Mouse (Mus musculus): ENCODE measurements around the gene Entpd1.
A peak's percentile ranks its signal among the peaks of the same experiment; 100 is the strongest.

The Entpd1 gene

DNA sequence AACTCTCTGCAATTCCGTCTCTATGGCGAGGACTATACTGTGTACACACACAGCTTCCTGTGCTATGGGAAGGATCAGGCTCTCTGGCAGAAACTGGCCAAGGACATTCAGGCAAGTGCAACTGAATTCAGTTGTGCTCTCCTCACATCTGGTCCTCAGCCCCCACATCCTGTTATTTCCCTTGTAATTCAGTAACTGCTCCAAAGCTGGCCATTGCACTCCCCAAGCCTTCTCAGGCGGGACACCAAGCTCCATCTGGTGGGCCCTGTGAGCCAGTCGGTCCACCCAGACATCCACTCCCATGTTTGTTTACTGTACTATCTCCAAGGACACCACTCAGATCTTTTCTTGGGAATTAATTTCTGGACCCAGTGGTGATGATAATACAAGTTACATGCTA is 114.0 kb downstream of the Entpd1 start:
- DNase-seq (ENCODE audit: low read depth), result no peak

DNA sequence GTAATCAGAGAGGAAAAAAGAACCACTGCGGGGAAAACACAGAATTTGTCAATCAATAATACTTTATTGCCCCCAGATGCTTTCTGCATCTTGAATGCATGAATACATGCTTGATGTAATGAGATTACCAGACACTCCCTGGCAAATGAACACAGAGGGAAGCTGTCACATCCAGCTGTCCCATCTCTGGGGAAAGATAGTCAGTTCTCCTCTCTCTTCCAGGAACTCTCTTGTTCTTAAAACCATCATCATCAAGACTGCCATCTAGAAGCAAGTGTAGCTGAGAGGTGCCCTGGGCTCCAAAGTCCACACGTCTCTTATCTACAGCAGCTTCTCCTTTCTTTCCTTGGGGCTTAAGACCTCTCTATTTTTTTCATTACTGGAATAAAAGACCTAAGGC is 114.4 kb downstream of the Entpd1 start:
- no peak for DNase-seq (ENCODE audit: low read depth)

DNA sequence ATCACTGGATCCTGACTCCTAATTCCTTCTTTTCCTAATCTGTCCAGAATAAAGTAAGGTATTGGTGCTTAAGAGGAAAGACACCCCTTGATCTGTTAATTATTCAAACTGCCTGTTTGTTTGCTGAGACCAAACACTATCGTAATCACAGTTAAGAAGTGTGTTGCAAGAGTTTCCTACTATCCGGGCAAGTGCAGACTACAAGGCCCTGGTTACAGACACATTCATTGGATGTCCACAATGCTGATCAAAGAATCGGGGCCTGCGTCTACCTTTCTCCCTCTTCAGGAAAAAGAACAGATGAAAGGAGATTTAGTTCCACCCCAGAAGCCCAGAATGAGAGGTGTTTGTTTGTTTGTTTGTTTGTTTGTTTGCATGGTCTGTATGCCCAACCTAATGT is 116.0 kb downstream of the Entpd1 start:
- no peak for DNase-seq (ENCODE audit: low read depth)

DNA sequence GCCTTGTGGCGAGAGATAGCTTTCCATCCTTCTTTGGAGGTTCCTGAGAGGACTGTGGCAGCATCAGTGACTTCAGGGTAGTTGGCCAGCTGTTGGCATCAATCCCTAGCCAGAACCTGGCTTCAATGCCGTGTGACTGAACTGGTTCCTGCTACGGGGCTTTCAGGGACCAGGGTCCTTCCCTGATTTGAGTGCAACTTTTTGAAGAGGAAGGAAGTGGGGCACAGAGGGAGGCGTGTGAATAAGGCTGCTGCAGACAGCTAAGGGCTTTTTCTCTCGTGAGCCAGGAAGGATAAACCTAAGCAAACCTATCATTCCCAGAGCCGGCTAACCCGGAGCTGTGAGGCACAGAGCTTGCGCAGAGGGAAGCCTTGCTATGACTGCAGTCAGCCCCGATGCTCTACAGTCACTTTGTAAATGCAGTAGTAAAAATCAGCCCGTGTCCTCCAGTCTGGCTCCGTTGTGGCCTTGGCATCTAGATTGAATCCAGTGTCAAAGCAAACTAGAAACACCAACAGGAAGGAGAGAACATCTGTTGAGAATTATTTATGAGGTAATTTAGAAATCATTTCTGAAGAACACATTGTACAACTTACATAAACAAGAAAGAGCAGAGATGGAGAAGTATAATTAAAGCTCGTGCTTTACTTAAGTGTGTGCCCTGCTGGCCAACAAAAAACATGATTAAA is 116.7 kb downstream of the Entpd1 start:
- DNase-seq (ENCODE audit: low read depth), result no peak

DNA sequence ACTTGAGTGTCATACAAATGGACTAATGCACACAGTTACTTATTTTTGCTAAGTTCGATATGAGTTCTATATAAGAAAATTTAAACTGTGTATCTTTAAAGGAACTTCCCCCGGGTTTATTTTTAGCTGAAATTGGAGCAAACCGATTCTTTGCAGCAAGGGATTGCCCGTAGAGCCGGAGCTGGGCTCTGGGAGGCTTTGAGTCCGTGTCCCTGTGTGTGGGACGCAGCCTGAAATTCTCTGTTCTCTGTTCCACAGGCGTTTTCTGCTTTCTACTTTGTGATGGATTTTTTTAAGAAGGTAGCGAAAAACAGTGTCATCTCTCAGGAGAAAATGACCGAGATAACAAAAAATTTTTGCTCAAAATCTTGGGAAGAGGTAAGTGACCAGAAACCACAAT is 121.2 kb downstream of the Entpd1 start:
- DNase-seq (ENCODE audit: low read depth), result no peak

DNA sequence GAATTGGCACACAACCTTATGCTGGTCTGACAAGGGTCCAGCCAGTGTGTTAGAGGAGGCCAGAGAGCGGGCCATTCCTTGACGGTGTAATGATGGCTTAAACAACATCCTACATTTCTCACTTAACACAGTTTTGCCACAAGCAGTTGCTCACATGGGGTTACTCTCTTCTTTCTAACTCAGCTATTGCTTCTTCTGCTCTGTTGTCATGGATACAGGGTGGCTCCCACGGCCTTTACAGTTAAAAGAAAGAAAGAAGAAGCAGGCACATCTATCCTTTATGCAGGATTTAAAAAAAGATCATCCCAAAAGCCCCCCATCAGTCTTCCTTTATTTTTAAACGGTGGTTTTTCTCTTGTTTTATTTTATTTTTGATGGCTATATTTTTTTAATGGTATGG is 121.7 kb downstream of the Entpd1 start:
- no peak for DNase-seq (ENCODE audit: low read depth)

DNA sequence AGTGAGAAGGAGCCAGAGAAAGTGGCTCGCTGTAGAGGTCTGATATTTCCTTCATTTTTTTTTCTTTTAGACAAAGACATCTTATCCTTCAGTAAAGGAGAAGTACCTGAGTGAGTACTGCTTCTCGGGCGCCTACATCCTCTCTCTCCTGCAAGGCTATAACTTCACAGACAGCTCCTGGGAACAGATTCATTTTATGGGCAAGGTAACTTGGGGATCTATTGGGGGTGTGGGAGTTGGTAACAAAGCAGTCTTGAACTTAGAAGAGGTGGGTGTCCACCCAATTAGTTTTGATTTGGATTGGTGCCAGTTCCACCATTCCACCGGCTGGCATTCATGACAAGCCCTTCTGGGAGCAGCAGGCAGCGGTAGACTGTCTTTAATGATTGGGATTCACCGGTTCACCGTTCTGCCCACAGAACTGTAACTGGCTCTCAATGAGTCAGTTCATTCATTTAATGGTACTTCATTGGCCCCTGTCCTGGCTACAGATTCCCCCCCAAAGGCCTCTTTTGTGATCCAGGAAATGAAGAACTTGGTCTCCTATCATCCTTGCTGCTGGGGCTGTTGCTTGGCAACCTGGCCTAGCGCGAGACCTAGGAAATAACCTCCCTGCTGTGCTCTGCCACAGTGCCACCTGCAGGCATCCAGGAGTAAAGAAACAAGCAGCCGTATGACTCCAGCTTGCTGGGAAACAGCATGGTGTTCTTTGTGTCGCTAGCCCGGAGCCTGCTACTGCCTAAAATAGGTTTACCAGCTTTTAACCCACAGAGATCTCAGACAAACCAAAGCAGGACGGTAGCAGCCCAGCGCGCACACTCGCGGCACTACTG is 124.7 kb downstream of the Entpd1 start:
- peak; percentile 72 for DNase-seq (ENCODE audit: low read depth)

DNA sequence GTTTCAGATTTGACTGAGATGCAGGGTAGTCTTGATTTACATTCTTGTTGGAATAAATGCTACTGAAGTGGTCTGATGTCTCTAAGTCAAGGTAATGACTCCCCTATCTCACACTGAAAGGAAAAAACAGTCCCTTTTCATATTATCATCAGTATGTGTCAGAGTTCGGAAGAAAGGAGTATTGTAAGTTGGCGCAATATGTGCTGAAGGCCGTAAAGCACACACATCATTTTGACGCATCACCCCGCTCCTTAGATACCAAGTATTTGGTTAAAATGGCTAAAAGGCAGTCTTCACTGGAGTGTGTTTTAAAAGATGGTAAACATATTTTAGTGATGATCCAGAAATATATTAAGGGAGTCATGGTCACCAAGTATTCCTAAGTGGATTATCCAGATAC is 125.4 kb downstream of the Entpd1 start:
- DNase-seq (ENCODE audit: low read depth), result no peak

DNA sequence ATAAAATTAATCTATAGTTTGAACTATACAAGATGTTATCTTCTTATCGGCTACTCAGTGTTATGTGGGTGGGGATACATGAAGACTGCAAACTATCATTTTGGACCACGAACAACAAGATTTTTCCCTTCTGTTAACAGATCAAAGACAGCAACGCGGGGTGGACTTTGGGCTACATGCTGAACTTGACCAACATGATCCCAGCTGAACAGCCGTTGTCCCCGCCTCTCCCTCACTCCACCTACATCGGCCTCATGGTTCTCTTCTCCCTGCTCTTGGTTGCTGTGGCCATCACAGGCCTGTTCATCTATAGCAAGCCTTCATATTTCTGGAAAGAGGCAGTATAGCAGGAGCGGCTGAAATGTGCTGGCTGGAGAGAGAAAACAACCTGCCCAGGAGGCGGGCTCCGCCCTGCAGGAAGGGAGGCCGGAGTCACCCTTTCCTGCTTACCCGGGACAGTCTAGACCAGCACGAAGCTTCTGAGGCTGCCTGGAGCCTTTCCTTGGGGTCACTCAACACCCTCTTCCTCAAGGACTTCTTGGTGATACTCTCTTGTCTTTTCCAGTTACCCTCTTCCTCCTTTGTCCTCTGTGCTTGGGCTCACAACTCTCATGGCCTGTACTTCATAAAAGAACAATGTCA is 126.6 kb downstream of the Entpd1 start:
- DNase-seq (ENCODE audit: low read depth), result no peak

DNA sequence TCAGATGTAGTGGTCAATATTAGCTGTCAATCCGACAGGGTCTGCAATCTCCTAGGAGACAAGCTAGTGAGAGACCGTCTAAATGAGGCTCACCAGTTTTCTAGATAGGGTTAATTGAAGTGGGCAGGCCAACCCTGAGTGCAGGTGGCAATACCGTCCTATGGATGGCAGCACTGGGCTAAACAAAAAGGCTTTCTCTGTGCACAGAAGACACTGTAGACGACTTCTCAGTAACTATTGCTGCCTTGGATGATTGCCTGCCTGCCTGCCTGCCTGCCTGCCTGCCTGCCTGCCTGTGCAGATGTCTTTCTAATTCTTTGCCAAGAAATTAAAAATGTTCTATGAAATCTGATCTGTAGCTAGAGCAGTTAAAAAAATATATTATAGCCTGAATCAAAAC is 134.4 kb downstream of the Entpd1 start:
- no peak for DNase-seq (ENCODE audit: low read depth)

DNA sequence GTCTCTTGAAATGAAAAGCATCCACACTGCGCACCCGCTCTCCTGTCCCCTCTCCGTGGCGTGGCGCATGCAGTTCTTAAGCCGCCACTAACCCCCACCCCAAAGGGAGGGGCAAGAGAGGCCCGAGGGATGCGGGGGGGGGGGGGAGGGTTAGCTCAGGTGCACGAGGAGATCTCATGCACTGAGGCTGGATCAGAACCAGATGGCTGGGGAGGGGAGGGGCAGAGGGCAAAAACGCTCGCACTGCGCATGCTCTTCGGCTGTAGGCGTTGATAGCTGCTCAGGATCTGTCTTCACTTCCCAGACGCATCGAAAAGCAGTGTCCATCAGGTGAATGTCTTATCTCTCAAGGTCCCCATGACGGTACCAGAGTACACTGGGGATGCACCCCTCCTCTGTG is 136.4 kb downstream of the Entpd1 start, which contains the start of gene Cc2d2b:
TSS of gene Cc2d2b (plus strand) at position 195 of the 400 bp plus-strand sequence.
- no peak for DNase-seq (ENCODE audit: low read depth)

DNA sequence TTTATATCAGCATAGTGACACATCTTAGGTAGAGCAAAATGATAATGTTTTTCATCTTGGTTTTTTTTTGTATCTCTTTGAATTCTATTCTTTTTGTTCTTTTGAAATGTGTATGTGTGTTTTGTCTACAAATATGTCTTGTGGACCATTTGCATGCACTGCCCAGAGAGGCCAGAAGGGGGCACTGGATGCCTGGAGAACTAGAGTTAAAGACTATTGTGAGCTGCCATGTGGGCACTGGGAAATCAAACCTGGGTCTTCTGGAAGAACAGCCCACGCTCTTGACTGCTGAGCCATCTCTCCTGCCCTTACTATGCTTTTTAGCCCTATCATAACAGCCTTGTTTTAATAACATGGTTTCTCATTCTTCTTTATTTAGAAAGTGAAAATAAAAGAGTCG is 142.1 kb downstream of the Entpd1 start:
- DNase-seq (ENCODE audit: low read depth), result peak; percentile 83

DNA sequence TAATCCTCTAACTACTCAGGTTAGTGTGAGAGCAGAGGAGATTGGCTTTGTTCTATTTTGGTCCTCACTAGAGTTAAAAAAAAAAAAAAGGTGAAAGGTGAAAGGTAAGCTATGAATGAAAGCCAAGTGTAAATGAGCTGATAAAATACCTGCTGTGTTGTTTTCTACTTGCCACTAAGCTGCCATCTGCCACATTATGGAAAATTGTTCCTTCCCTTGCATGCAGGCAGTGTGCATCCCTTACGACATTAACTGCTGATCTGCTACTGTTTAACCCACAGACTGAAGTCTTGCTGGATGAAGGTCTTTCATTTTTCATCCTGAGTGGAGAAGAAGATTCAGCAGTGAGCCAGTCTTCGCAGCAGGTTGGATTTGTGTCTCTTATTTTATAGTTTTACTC is 147.9 kb downstream of the Entpd1 start:
- DNase-seq (ENCODE audit: low read depth), result no peak

DNA sequence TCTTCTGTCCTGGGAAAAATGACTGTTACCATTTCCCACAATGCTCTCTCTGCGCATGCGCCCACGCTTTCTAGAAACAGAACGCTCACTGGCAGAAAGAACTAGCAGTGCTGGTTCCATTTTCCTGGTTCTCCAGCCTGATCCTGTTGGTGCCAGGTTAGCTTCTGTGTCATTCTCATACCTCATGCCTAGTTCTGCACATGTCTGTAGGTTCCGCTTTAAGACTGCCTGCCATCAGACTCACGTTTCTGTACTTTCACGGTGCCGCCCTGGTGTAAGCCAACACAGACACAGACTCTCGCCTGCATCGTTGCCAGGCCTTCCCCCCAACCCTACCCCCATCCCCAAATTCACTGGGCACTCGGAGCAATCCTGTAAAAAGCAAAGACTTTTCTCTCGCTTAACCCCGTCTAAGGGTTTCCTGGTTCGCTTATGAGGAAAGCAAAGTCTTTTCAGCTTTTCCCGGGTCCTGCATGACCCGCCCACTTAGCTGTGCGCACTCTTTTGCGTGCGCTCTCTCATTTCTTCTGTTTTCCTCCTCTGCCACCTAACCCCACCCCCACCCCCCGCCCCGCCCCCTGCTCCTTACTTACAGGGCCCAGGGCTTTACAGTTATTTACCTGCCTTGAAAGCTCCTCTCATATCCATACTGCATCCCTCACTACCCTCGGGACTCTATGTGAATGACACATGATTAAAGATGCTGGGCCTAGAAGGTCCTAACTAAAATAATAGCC is 150.0 kb downstream of the Entpd1 start:
- DNase-seq (ENCODE audit: low read depth), result peak; percentile 66

DNA sequence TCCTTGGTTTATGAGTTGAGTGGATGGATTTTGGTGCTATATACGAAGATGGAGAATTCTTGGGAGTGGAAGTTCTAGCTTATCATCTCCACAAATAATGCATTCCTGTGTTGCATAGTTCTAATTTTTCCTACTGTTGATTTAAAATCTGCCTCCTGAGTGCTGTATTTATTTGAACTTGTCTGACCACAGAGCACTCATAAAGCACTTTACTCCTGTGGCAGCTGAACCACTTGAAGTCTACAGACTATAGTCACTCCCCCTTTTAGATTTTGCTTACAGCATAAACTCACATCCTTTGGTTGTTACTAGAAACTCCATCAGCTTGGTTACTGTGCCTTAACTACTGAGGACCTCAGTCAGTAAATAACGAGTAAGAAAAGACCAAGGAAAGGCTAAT is 155.0 kb downstream of the Entpd1 start:
- DNase-seq (ENCODE audit: low read depth), result no peak

DNA sequence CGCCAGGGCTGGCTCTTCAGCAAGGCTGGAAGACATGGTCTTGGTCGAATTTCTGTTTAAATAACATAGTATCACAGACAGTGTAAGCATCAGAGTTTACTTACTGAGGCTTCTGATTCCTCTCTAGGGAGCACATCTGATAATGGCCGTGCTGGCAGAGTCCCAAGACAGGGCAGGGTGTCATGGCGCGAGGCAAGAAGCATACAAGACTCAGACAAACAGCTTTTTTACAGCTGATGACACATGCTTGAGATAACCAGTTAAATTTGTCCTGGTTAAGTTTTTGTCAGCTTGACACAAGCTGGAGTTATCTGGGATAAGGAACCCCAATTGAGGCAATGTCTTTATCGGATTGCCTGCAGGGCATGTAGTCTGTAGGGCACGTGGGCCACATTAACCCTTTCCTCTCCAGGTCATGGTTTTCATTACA is 157.2 kb downstream of the Entpd1 start:
- no peak for DNase-seq (ENCODE audit: low read depth)

DNA sequence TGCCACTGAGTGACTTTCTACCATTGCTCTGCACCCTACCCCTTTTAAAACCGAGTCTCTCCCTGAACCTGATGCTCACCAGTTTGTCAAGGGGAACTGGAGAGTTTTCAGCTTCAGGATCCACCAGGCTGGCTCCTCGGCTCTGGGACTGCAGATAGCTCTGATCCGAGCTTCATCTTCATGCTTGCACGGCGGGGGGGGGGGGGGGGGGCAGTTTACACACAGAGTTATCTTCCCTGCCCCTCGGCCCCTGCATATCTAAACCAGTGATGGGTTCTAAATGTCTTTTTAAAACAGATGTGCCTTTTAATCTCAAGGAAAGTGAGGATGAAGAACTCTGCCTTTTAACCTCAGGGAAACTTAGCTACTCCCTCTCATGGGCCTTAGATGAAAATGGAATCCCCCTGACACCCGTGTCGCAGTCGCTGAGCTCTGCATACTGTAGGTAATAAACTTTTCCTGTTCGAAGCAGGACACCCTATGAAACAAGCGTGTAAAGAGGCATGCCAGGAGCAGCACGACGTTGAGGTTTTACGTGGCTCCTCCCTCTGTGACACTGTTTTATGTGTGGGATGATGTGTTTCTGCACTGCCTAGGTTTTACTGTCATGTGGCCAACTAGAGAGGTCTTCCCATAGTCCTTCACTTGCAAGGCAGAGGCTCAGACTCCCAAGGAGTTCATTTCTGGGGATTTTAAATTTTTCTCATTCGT is 176.0 kb downstream of the Entpd1 start:
- peak; percentile 36 for DNase-seq (ENCODE audit: low read depth)

DNA sequence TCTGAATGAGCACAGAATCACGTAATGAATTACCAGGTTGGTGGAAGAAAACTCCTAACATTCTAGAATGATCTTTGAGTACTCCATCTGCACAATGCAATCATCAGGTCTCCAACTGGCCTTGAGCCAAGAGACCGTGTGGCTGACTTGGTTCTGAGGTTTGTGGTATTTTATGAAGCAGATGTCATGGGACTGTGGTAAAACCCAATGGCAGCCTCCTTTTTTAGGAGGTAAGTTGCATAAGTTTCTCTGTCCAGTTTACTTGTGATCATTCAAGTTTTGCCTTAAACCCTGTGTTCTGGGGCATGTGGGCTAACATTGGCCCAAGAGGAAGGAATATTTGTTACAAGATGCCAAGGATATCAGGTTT is 176.5 kb downstream of the Entpd1 start:
- peak; percentile 42 for DNase-seq (ENCODE audit: low read depth)
